Mouse (Mus musculus): ENCODE results near the gene Nupl1. TPM values are rescaled to one million over a fixed set of nuclear protein-coding genes. Genes with fewer than 3 reads are reported as not detected.

The Nupl1 gene
- total RNA-seq (2017), result not detected in 2 replicates

DNA sequence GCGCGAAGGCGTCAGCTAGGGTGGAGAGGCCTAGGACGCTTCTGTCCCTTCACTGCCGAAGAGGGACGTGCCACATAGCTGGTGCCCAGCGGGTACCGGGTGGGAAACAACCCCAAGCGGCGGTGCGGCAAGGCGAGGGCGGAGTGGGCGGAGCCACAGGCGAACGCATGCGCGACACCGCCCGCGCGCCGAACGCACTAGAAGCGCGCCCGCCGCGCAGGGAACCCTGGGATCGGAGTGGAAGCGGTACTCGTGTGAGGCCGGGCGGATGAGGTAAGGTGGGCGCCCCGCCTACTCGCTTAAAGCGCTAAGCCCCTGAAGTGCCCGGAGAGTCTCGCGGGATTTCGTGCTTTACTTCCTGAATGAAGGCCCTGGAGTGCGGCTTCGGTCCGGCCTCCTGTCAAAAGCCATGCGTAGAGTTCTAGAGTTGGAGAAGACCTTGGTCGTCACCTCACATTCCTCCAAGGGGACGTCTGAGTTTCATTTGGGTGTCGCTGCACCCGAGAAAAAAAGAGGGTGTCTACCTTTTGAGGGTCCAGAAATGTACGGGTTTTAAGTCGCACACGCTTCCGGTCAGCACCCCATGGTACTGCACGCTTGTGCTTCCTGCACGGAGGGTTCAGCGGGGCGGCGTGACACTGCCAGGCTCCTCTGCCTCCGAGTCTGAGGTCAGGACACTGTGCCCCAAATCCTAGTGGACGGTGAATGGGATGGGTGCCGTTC lies at the start of gene Nupl1, which contains the start of gene Gm49336:
TSS of gene Nupl1 (minus strand) at position 151 of the 723 bp plus-strand sequence.
TSS of gene Gm49336 (minus strand) at position 227 of the 723 bp plus-strand sequence.
- peak; percentile 95 for ATAC-seq (replicated peaks; ENCODE audit: low read depth, poor library complexity, severe bottlenecking)

DNA sequence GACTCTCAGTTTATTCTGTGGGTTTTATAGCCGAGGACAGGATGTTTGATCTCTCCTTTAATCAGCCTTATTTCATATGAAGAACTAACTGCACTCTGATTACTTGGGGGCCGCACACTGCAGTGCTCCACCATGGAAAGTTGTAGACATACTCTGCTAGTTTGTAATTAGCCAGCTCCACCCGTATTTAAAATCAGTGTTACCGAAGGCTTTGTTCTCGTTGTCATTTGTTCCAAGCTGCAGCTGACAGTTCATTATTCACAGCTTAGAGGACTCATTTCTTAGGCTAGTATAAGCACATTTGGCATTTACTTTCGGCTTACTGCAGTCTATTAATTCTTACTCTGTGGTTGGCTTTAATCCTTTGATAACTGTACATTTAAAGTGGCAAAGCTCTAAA lies 49.8 kb upstream of the Nupl1 start:
- ATAC-seq (replicated peaks; ENCODE audit: low read depth, poor library complexity, severe bottlenecking), result no peak

DNA sequence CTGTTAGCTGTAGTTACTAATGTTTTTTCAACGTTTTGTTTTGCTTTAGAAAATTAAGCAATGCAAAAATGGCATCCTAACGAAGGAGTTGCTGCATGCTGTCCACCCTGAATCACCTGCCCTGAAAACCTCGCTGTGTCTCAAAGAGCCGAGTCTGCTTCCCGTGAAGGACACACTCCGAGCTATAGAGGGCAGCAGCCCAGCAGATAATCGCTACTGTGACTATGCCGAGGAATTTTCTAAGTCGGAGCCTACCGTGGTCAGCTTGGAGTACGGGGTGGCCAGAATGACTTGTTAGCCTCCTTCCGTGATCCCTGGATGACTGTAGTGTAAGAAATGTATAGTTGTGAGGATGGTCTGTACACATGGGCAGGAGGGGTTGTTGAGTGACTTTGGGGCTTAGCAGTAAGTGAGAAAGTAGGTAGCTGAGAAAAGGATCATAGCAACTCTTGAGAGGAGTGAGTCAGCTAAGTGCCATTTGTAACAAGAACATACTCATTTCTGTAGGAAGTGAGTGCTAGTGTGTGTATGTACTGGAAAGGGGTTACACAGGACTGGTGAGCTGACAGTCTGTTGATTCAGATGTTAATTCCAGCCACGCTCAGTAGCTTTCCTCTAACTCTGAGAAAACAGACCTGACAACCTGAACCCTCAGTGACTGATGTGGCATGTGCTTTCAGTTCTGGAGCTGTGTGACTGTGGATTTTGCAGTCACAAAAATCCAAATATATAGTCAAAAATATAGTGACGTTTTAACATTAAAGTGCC lies 49.2 kb upstream of the Nupl1 start:
- no peak for ATAC-seq (replicated peaks; ENCODE audit: low read depth, poor library complexity, severe bottlenecking)

DNA sequence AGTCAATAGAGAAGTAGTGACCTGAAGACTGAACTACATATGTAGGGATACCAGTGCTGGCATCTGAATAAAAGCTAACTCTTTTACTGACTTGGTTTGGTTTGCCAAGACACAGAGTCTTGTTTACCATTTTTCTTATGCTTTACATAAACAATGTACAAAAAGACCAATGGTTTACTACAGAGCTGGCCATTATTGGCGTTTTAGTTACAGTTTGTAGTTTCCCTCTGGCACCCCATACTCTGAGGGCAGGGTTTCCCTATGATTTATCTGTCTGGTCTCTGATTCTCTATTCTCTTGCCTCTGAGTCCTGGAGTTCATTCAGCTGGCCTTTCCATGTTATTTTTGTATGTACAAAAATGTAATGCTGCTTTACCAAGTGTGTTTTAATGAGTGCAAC lies 44.3 kb upstream of the Nupl1 start:
- ATAC-seq (replicated peaks; ENCODE audit: low read depth, poor library complexity, severe bottlenecking), result no peak

DNA sequence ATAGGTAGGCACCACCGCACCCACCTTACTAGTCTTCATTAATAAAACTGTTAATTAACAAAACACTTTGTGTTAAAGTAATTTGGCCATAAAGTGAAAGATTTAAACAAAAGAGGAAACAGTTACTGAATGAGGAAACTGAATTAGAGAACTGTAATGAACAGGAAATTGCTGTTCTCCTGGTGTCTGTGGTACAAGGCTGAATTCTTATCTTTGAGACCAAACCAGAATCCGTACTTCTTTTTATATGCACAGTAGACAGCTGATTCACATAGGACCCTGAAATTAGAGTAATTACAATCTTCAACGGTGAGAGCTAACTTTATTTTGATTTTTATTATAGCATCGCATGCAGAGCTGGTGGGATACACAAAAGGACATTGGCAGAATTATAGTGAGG lies 39.1 kb upstream of the Nupl1 start:
- ATAC-seq (replicated peaks; ENCODE audit: low read depth, poor library complexity, severe bottlenecking), result peak; percentile 91

DNA sequence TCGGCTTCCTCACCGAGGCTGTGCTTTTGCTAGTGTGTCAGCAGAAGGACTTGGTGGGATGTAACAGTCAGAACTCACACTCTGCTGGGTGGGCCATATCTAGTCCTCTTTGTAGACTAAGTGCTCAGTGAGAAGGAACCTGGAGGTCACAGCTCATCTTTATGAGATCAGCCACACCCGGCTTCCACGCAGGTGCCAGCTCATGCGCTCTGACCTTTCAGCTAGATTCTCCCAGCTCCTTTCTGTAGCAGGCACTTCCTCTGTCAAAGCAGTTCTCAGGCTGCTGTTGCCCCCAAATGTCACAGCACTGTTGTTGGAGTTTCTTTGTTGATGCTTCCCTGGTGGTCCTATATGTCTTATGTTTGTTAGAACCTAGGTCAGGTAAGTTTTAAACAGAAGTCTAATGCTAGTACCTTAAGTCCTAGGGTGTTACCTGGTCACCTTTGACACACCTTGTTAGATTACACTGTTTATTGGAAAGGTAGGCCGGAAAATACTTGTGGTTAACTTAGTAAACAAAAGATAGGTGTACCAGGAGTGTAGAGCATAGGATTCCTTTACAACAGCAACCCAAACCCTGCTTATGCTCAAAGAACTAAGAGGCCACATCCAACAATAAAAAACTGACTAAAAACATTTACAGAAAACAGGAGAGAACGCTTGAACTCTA lies 35.1 kb upstream of the Nupl1 start:
- no peak for ATAC-seq (replicated peaks; ENCODE audit: low read depth, poor library complexity, severe bottlenecking)

DNA sequence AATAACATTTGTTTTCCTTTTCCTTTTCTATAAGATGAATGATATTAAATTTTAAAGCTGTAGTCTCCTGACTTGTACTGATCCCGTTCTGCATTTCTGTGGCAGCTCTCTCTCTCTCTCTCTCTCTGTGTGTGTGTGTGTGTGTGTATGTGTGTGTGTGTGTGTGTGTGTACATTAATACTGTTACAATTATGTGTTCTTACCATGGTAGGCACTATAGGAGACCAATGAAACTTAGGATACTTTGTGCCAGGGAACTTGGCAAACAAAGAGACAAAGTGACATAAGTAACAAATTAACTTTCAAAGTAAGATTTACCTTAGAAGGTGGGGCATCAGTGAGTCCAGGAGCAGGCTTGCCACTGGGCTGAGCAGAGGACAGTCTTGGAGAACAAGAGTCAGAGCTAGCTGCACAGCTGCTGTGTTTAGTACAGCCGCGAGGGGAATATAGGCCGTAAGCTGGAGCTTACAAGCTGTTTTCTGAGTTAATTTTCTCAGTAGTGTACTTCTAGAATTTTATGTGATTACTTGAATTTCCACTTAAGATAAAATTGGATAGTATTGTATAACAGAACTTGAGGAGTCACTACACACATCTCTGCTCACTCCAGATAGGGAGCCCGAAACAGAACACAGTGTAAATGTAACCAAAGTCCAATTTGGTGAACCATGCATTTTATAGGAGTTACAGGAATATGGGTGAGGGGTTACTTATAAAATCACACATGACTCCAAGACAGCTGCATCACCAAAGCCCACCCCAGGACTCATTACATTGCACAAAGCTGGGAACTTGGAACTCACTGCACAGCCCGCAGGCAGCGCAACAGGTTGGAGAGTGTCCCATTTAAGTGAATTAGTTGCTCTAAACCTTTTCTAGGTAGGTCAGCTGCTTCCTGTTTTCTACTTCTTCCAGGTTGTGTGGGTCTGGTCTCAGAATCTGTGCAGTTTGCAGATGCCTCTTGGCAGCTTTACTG lies 24.4 kb upstream of the Nupl1 start:
- ATAC-seq (replicated peaks; ENCODE audit: low read depth, poor library complexity, severe bottlenecking), result no peak

DNA sequence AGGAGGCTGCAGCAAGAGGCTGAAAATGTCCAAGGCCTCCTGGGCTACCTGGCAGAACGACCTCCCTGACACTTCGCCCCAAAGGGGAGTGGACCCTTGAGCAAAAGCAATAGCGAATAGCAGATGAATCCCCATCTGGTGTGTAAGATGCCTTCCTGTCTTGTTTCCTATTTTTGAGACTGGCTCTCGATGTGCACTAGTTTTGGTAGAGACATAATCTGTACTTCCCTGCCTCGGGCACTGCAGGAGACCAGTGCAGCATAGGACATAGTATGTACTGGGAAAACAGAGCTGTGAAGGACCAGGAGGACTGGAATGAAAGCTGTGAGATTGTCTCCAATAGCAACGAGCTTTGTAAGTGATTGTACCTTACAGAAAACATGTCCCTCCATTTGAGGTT lies 22.1 kb upstream of the Nupl1 start:
- peak; percentile 21; the same call in 1 of the 2 replicates for ATAC-seq (replicated peaks; ENCODE audit: low read depth, poor library complexity, severe bottlenecking)

DNA sequence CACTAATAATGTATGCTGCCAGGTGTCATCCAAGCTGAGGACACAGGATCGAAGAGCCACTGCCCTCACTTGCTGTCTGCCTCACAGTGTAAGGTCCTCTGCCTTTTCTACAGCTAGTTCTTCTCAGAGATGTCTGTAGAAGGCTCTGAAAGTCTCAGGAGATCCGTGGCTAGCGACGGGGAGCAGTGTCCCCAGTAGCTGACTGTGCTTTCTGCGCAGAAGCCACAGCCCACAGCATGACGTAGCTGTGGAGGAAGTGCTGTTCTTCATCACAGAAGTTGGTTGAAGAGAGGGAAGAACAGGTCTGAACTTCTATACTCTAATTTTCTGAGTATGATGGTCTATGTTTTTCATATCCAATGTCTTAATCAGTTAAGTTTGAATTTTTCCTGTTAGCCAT lies 18.1 kb upstream of the Nupl1 start:
- peak; percentile 55 for ATAC-seq (replicated peaks; ENCODE audit: low read depth, poor library complexity, severe bottlenecking)

DNA sequence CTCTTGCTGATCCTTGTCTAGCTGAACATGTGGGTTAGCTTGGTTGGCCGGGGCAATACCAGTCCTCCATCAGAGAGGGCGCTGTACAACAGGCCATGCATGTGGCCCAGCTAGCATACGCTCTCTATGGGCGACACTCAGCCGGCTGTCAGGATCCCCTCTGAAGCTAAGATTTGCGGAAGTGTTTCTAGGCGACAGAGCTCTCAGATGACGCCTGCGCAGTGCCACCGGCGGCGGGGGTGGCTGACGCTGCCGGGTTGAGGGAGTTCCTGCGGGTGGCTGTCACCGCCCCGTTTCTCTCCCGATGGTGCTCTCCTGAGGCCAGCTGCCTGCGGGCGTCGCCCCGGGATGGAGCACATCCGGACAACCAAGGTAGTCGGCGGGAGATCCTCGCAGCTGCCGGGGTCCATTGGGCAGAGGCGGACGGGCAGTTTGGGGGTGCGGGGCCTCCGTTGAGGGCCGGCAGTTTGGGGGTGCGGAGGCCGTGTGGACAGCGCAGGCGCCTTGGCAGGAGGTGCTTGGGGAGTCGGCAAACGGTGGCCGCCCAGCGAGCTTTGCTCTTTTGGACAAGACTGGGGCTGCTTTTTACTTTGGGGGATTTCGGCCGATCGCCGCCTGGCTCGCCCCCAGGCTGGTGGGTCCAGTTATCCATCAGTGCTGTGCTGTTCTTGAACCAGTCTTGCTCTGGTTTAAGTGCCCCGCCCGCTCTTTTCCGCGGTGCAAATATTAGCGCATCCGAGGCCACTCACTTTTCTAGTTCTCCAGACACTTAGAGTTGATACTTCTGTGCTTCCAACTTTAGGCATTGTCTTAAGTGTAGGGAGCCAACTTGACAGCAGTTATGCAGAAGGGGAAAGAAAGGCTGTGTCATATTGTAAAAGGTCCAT lies 14.0 kb upstream of the Nupl1 start, which contains the start of gene Mtmr6:
TSS of gene Mtmr6 (plus strand) at position 239 of the 887 bp plus-strand sequence.
- ATAC-seq (replicated peaks; ENCODE audit: low read depth, poor library complexity, severe bottlenecking), result peak; percentile 98

DNA sequence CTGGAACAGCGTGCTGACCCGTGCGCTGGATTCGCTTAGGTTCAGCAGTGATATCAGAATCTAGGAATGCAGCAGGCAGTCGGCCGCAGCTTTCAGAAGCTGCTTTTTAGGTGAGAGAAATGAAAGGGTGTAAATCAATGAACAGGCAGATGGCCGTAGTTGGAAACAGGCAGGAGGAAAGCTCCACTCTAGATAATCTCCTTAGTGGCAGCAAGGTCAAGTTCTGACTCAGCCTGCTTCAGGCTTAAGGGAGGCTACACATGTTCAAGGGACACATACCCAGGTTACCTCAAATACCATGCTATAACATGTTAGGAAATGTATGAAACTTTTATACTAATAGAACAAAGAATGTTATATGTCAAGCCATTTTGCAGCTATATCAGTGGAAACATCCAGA lies 11.1 kb upstream of the Nupl1 start:
- no peak for ATAC-seq (replicated peaks; ENCODE audit: low read depth, poor library complexity, severe bottlenecking)

DNA sequence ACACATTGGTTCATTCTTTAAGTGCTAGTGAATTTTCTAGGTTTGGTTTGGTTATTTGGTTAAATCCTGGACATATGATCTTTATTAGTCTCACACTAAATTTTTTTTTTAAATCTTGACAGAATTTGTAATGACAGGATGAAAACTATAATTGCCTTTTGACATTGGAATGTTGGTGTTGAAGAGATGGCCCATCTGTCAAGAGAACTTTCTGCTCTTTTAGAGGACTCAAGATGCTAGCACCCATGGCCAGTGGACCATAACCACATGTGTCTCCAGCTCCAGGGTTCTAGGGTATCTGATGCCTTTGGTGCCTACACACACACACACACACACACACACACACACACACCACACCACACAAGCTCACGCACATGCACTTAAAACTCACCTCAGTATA lies 6.6 kb upstream of the Nupl1 start:
- ATAC-seq (replicated peaks; ENCODE audit: low read depth, poor library complexity, severe bottlenecking), result no peak

DNA sequence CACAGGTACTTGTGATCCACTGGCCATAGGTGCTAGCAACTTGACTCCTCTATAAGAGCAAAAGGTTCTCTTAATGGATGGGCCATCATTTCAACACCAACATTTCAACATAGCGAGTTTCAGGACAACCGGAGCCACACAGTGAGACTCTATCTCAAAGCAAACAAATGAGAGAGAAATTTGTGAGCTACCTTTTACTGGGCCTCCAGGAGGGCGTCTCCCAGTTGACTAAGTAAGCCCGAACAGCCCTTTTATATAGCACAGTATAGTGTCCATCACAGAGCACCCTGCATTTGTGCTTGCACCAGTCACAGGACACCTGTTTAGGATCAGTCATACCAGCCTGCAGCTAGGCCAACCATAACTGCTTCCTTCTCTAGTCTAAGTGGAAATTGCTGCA lies 5.9 kb upstream of the Nupl1 start:
- ATAC-seq (replicated peaks; ENCODE audit: low read depth, poor library complexity, severe bottlenecking), result no peak

DNA sequence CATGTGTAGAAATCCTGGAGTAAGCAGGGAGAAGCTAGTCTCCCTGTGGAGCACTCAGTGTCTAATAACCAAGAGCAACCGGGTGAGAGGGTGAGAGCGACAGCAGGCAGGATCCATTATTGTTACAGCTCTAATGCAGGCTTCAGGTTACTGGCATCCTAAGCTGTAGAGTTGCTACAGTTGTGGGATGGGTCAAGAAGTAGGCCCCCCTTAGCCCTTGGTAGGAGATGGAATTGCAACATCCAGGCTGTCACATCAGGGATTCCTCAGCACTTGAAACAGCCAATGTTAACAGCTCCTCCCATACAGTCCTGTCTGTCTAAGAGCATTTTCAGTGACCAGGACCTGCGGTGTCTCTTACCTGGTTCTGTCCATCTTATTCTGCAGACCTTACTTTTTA lies 5.1 kb upstream of the Nupl1 start:
- no peak for ATAC-seq (replicated peaks; ENCODE audit: low read depth, poor library complexity, severe bottlenecking)

DNA sequence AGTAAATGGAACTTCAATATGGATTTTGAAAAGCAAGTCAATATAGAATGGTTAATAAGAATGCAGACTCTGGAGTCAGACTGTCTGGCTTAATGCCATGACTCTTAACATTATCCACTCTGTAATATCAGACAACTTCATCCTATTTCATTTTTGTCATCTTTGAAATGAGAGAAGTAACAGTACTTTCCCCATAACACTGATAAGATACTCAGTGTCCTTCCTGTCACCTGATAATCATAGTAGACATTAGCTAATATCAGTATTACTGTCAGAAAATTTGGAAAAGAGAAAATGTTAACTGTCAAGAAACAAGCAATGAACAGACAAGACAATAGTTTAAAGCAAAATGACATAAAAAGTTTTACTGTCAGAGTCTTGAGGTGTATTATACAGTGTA lies 3.5 kb upstream of the Nupl1 start:
- no peak for ATAC-seq (replicated peaks; ENCODE audit: low read depth, poor library complexity, severe bottlenecking)

DNA sequence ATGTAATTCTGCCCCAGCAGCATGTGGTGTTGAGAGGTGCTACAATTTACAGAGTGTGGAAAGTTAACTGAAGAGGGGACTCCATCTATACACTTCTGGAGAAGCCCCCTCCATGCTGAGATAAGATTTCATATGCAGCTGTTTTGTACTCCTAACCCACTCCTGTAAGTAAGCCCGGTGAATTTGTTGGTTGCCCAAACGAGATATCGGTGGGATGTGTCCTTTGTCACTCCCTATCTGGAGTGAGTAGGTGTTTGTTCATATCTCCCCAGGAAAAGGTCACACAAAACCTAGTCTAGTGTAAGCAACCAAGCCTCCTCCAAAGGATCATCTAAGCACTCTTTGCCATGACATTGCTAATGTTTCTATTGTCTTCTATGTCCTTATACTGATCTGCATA lies 2.2 kb upstream of the Nupl1 start:
- no peak for ATAC-seq (replicated peaks; ENCODE audit: low read depth, poor library complexity, severe bottlenecking)

DNA sequence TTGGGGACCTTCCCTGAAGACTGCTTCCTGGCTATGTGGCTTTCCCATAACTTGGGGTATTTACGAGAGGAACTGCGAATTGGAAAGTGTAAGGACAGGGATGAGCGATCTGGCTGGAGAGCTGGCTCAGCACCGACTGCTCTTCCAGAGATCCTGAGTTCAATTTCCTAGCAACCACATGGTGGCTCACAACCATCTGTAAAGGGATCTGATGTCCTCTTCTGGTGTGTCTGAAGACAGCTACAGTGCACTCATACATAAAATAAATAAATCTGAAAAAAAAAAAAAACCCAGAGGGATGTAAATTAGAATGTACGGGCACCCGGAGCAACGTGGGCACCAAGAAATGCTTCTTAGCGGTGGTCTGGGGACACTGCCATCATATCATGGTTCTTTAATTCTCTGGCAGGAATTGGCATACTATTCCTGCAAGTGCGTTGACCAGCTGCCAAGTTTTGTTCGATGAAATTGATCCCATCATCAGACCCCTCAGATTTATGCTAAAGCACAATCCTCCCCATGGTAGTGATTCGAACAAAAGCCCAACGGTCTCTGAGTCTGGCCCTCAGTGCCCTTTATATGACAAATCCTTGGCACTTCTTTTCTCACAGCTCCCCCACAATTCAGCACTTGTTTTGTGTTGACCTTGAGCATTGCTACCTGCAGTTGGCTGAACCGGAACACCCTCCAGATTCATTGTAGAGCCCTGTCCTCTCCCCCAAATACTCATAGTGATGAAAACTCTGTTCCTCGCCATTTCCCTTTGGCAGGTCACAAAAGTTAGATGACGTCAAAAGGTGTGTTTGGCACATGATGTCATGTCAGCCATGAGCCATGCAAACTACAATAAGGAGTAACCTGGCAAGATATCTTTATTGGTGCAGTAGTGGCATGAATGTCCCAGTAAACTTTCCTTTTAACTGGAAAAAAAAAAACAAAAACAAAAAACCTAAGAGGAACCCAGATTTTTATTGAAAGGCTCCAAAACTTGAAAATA lies 1.1 kb upstream of the Nupl1 start:
- ATAC-seq (replicated peaks; ENCODE audit: low read depth, poor library complexity, severe bottlenecking), result no peak

DNA sequence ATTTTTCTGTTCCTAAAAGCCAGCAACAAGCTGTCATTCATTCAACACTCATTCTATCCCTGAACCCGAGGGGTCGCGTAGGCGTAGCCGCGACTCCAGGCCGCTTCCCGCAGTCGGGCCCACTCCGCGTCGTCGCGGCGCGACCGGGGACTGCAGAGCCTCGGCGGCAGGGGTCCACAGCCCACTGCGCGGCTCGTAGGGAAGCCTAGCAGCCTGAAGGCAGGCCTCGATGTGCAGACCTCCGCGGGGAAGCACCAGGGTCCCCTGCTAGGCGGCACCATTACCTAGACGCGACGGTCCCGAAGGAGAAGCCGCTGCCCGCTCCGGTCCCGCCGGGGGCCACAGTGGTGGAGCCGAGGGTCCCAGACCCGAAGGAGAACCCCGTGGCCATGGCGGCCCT lies 352 bp downstream of the Nupl1 start:
- peak; percentile 19; the same call in 1 of the 2 replicates for ATAC-seq (replicated peaks; ENCODE audit: low read depth, poor library complexity, severe bottlenecking)
